In genomic region chr3:55520240-55521180, GRCm38 (mm10) we compare ENCODE assay signal across 9 mouse cellular contexts. TPM values are rescaled to one million over a fixed set of nuclear protein-coding genes. Genes with fewer than 3 reads are reported as not detected.
A peak's percentile ranks its signal among the peaks of the same experiment; 100 is the strongest.
DNase-seq lines count a peak whose midpoint lies in the region; ATAC-seq and TF ChIP-seq lines count a peak whose summit lies in the region.
"Had no signal": no experiment of that assay in that cellular context is flagged by ENCODE, and none has a peak within 500 bp of the region (broad histone marks: within the 10 kb centered on the region; RNA-seq: fewer than 3 reads in every experiment).

No protein-coding gene starts in this region.

- no peaks in the 10 kb centered on the region for H3K9me3 ChIP-seq in intestine, embryonic 16.5 days (ENCODE audit: control insufficient read depth, low read length)
- H3K9me3 ChIP-seq in limb, embryonic 13.5 days, result no peaks in the 10 kb centered on the region

- DNase-seq in B cell, adult 2 months, result peak; percentile 27 to 28
- peak; percentile 60 to 66 for DNase-seq in adrenal gland, adult 18-20 months (ENCODE audit: low spot score in 2 of 2)
- peak; percentile 54 for DNase-seq in naive thymus-derived CD4-positive, alpha-beta T cell, adult 2 months (ENCODE audit: low read depth)
- peak; percentile 51 for DNase-seq in testis, postnatal 14 days (ENCODE audit: low spot score)

- H3K9ac ChIP-seq in intestine, embryonic 16.5 days (ENCODE audit: low read depth, low read length), result no peak overlapping the region
- H3K9ac ChIP-seq in limb, embryonic 13.5 days, result no peak overlapping the region

- H3K4me1 ChIP-seq in cortical plate, adult 2 months (ENCODE audit: control insufficient read depth, insufficient read depth, low read length), result peaks cover 8% of the 10 kb centered on the region
- 0 out of 2 replicates have a peak, but pooled peaks cover 3% of the 10 kb centered on the region for H3K4me1 ChIP-seq in intestine, embryonic 16.5 days (ENCODE audit: control insufficient read depth, insufficient read depth, low read length)
- peaks cover 63% of the 10 kb centered on the region for H3K4me1 ChIP-seq in limb, embryonic 13.5 days

- no peak for TF ChIP-seq POLR2A in cortical plate, adult 2 months (IDR thresholded peaks at IDR 0.05; ENCODE audit: extremely low read depth, insufficient read depth, low read length)

- 30% methylated on average over 12 of the region's 12 CpGs for WGBS in intestine, embryonic 16.5 days
- WGBS in limb, embryonic 13.5 days, result 19% methylated on average over 12 of the region's 12 CpGs

- no peaks in the 10 kb centered on the region for H3K36me3 ChIP-seq in intestine, embryonic 16.5 days (ENCODE audit: control insufficient read depth, insufficient read depth, low read length)
- H3K36me3 ChIP-seq in limb, embryonic 13.5 days, result no peaks in the 10 kb centered on the region

- no peak overlapping the region for H3K4me2 ChIP-seq in intestine, embryonic 16.5 days (ENCODE audit: low read depth, low read length)
- H3K4me2 ChIP-seq in limb, embryonic 13.5 days (replicated peaks), result no peak overlapping the region

- no peak overlapping the region for H3K4me3 ChIP-seq in cortical plate, adult 2 months (ENCODE audit: insufficient read depth, low read length)
- no peak overlapping the region for H3K4me3 ChIP-seq in intestine, embryonic 16.5 days (ENCODE audit: low read length)
- no peak overlapping the region for H3K4me3 ChIP-seq in limb, embryonic 13.5 days
- H3K4me3 ChIP-seq: erythroblast, embryonic 14.5 days had no signal

- ATAC-seq in granulocyte monocyte progenitor cell, adult 5-6 weeks (replicated peaks; ENCODE audit: poor library complexity, severe bottlenecking), result peak; percentile 85
- ATAC-seq in intestine, embryonic 16.5 days, result 0 out of 2 replicates have a peak, but pooled peaks have one; percentile 70
- peak; percentile 45; the same call in 1 of the 2 replicates for ATAC-seq in limb, embryonic 13.5 days (ENCODE audit: low FRiP score, low read depth)

- no peak overlapping the region for H3K27ac ChIP-seq in cortical plate, adult 2 months (ENCODE audit: insufficient read depth, low read length)
- H3K27ac ChIP-seq in intestine, embryonic 16.5 days (ENCODE audit: low read length), result no peak overlapping the region
- H3K27ac ChIP-seq in limb, embryonic 13.5 days, result no peak overlapping the region

- 0 out of 2 replicates have a peak, but pooled peaks cover 2% of the 10 kb centered on the region for H3K27me3 ChIP-seq in intestine, embryonic 16.5 days (replicated peaks; ENCODE audit: control insufficient read depth, insufficient read depth, low read length)
- H3K27me3 ChIP-seq in limb, embryonic 13.5 days, result no peaks in the 10 kb centered on the region; the same call in 1 of the 2 replicates

- peak; percentile 83 for TF ChIP-seq CTCF in cortical plate, adult 2 months (IDR thresholded peaks at IDR 0.05; ENCODE audit: extremely low read depth, insufficient read depth, low read length)

RNA-seq across cellular contexts. Expression of gene Gm21954, which starts 48.5 kb away (rescaled TPM):
- not detected for total RNA-seq in adrenal gland, adult 18-20 months (2021)
- not detected in 2 replicates for polyA plus RNA-seq in cortical plate, adult 2 months (2012; rRNA removed)
- total RNA-seq in granulocyte monocyte progenitor cell, adult 5-6 weeks (2014; fragmentation: Nextera tagmentation), result not detected in 2 replicates
- total RNA-seq in granulocyte monocyte progenitor cell, adult 5-6 weeks (2017), result not detected in 2 replicates
- not detected in 2 replicates for polyA plus RNA-seq in intestine, embryonic 16.5 days (2015; fragmentation: Nextera tagmentation; extraction: Ambion mirVana)
- not detected in 2 replicates for polyA plus RNA-seq in limb, embryonic 13.5 days (2015; fragmentation: Nextera tagmentation; extraction: Ambion mirVana)
- polyA plus RNA-seq: erythroblast, embryonic 14.5 days had no signal
